Mouse (Mus musculus) midbrain, embryonic 15.5 days (tissue): ENCODE results near the gene Dhrs11. TPM values are rescaled to one million over a fixed set of nuclear protein-coding genes. Genes with fewer than 3 reads are reported as not detected.
"Not testable (repeated sequence)": the region's sequence is repeated elsewhere in the genome, so short reads cannot be mapped to it uniquely, and the experiment has no call there.

ENCODE experiments used
- ATAC-seq: fragments of 200-750 bp; cut with Nextera tagmentation; replicated peaks from 2 replicates; pipeline ENCODE4 v1.8.0; 2017; ENCODE audit warnings: moderate TSS enrichment
- H3K27ac ChIP-seq: fragments of 300-500 bp; sonication (generic); 2 replicates; pipeline ENCODE4 v1.5.1; 2015; ENCODE audit warnings: mild to moderate bottlenecking, inconsistent platforms
- H3K27me3 ChIP-seq: fragments of 300-500 bp; sonication (generic); replicated peaks from 2 replicates; pipeline ENCODE4 v1.6.1; 2015; ENCODE audit warnings: inconsistent platforms
- H3K36me3 ChIP-seq: fragments of 300-500 bp; sonication (generic); replicated peaks from 2 replicates; pipeline ENCODE4 v1.6.1; 2015; ENCODE audit warnings: inconsistent platforms
- H3K4me1 ChIP-seq: fragments of 300-500 bp; sonication (generic); 2 replicates; pipeline ENCODE4 v1.6.1; 2015; ENCODE audit warnings: inconsistent platforms
- H3K4me2 ChIP-seq: fragments of 300-500 bp; sonication (generic); 2 replicates; pipeline ENCODE4 v1.6.1; 2015; ENCODE audit warnings: inconsistent platforms, mild to moderate bottlenecking, moderate library complexity
- H3K4me3 ChIP-seq: fragments of 300-500 bp; sonication (generic); 2 replicates; pipeline ENCODE4 v1.5.1; 2015; ENCODE audit warnings: mild to moderate bottlenecking, inconsistent platforms
- H3K9ac ChIP-seq: fragments of 300-500 bp; sonication (generic); 2 replicates; pipeline ENCODE4 v1.6.1; 2015; ENCODE audit warnings: mild to moderate bottlenecking, inconsistent platforms
- H3K9me3 ChIP-seq: fragments of 300-500 bp; sonication (generic); 2 replicates; pipeline ENCODE4 v1.6.1; 2016; ENCODE audit warnings: inconsistent platforms
- WGBS: fragments of 180-500 bp; shearing (Covaris S2); methylation state at CpG from one replicate; pipeline ENCODE4 v1.1.7; 2015; ENCODE audit warnings: mixed read lengths; 5-methylcytosine and 5-hydroxymethylcytosine counted together
- polyA plus RNA-seq: library from polyadenylated mRNA; unstranded; fragments of >200 nt; fragmentation: Nextera tagmentation; extraction: Ambion mirVana; gene quantifications from 2 replicates; pipeline ENCODE4 v1.2.1, GENCODE M21; 2015

The Dhrs11 gene
- polyA plus RNA-seq: 6.6 and 8.7 TPM in 2 replicates

DNA sequence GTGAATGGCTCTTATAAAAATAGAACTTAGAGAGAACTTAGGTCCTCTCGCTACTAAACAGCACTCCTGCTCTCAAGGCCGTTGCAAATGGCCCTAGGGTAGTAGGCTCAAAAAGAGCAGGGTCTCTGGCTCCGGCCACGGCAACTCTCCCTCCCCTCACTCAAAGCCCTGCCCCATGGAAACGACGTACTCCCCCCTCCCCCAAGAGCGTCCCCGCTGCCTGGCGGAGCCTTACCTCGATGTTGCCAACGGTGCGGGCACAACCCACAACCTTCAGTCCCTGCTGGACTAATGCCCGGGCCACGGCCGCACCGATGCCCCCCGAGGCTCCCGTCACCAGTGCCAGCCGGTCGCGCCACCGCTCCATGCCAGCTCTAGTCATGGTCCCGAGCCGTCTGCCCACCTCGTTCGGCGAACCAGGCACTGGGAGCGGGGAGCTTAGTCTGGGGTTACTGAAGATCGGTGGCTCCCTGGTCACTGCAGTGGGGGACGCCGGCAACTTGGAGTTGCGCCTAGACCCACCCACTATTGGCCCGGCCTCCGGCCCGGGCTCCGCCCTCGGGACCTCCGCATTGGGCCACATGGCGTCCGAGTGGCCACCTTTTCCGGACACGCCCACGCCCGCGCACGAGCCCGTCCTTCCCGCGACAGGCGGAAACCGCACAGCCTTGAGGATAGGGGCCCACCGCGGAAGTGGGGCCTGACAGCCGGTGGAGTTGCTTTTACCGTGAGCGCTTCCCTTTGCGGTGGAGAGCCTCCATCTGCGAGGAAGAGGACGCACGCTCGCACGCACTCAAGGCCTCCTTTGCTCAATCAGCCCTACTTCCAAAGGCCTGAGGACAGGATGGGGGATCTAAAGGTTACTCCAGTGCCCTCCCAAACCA, at the start of gene Dhrs11:
Gene Dhrs11, minus strand, starts transcription at position 479 of the 884 bp plus-strand sequence.
- WGBS: under 1% methylated on average over 62 of the region's 62 CpGs
- Histone ChIP-seq H3K36me3 (peaks cover 24% of the 10 kb centered on the region; the same call in 1 of the 2 replicates), H3K9me3 (no peaks in the 10 kb centered on the region), H3K4me2 (peak within 1 kb of the TSS; percentile 97), H3K4me1 (peaks cover 17% of the 10 kb centered on the region), H3K27ac (peak within 1 kb of the TSS; percentile 57), H3K27me3 (no peaks in the 10 kb centered on the region), H3K4me3 (peak within 1 kb of the TSS; percentile 61), H3K9ac (peak within 1 kb of the TSS; percentile 60)
- ATAC-seq: peak; percentile 90

GRCm38 (mm10) chr11:84876020-84876419, 47.2 kb upstream of the Dhrs11 start:
- not testable (repeated sequence) for ATAC-seq, H3K27ac ChIP-seq, H3K9ac ChIP-seq, H3K27me3 ChIP-seq, H3K4me3 ChIP-seq, H3K9me3 ChIP-seq, H3K36me3 ChIP-seq, H3K4me2 ChIP-seq
- WGBS: 78% methylated on average over 1 of the region's 1 CpGs
- H3K4me1 ChIP-seq: peaks cover 20% of the 10 kb centered on the region

GRCm38 (mm10) chr11:84873042-84873833, 44.4 kb upstream of the Dhrs11 start:
- WGBS: 60% methylated on average over 1 of the region's 1 CpGs
- no peak overlapping the region for H3K9ac ChIP-seq
- H3K4me3 ChIP-seq: no peak overlapping the region

DNA sequence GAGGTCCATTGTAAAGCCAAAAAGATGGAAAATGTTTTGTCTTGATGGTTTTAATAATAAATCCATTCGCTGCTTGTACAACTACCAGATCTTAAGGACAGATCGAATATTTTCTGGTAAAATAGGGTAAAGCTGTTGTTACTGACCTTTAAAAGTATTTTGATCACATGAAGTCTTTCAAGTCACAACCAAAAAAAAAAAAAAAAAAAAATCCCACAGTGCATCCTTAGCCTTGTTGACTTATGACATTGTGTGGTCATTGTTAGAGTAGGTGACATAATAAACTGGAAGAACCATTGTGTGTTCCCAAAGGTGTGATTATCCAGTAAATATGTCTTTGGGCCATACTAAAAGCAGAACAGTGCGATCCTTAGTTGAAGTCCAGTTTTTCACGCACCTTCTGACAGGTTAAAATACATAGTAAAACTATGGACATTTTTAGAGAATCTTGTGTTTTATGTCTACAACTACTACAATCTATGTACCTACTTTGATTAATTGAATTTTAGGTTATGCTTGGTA, 42.8 kb upstream of the Dhrs11 start:
- H3K27me3 ChIP-seq: no peaks in the 10 kb centered on the region
- H3K4me3 ChIP-seq: peak overlapping the region; percentile 75
- peak overlapping the region; percentile 93 for H3K9ac ChIP-seq
- H3K4me1 ChIP-seq: peaks cover 25% of the 10 kb centered on the region
- peak overlapping the region; percentile 100 for H3K27ac ChIP-seq
- no peaks in the 10 kb centered on the region for H3K9me3 ChIP-seq
- no peak for ATAC-seq
- 75% methylated on average over 4 of the region's 4 CpGs for WGBS
- no peaks in the 10 kb centered on the region for H3K36me3 ChIP-seq
- peak overlapping the region; percentile 57 for H3K4me2 ChIP-seq

More at GRCm38 (mm10) chr11:84873042-84873833, 44.4 kb upstream of the Dhrs11 start:
- Histone ChIP-seq H3K27ac (no peak overlapping the region), H3K4me1 (peaks cover 15% of the 10 kb centered on the region), H3K36me3 (no peaks in the 10 kb centered on the region), H3K4me2 (no peak overlapping the region), H3K9me3 (no peaks in the 10 kb centered on the region), H3K27me3 (no peaks in the 10 kb centered on the region)
- no peak for ATAC-seq

- Histone ChIP-seq H3K27ac (peak overlapping the region; percentile 100), H3K36me3 (no peaks in the 10 kb centered on the region), H3K9me3 (no peaks in the 10 kb centered on the region), H3K4me2 (peak overlapping the region; percentile 57), H3K27me3 (no peaks in the 10 kb centered on the region), H3K9ac (peak overlapping the region; percentile 93), H3K4me3 (peak overlapping the region; percentile 75), H3K4me1 (peaks cover 28% of the 10 kb centered on the region)
- ATAC-seq: peak; percentile 51
- under 1% methylated on average over 10 of the region's 10 CpGs for WGBS
These were observed 42.3 kb upstream of the Dhrs11 start for GRCm38 (mm10) chr11:84871046-84871445.

DNA sequence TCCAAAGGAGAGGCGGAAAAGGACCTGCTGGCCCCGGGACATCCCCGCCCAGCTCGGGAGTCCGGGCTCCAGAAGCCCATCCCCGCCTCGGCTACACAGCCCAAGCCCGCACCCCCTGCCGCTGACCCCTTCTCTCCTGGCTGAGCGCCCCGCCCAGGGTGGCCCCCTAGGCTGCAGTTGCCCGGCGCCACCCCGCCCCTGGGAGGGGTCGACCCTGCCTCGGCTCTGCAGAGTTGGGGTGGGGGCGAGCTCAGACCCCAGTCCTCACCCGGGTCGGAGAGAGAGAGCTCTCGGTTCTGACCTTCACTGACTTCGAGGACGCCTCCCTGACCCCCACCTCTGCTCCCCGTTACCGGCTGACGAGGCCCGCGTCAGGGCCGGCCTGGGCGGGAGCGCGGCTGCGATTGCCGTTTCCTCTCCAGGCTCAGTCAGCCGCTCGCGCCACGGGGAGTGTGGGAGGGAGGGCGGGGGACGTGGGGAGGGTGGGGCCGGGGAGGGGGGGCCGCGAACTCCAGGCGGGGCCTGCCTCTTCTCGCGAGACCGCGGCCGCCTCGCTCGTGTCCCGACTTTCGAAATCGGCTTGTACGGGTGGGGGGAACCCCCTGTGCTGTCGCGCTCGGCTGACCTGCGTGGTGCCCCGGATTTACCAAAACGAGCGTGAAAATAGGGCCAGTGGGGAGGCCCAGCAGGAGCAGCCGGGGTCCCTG, 41.7 kb upstream of the Dhrs11 start, which contains the start of gene Ggnbp2:
Gene Ggnbp2, minus strand, starts transcription at position 481 of the 707 bp plus-strand sequence.
- peak; percentile 88 for ATAC-seq
- peak within 1 kb of the TSS; percentile 94 for H3K9ac ChIP-seq
- H3K4me1 ChIP-seq: peaks cover 30% of the 10 kb centered on the region
- peak within 1 kb of the TSS; percentile 100 for H3K27ac ChIP-seq
- H3K4me2 ChIP-seq: peak within 1 kb of the TSS; percentile 80
- peak within 1 kb of the TSS; percentile 75 for H3K4me3 ChIP-seq
- no peaks in the 10 kb centered on the region for H3K9me3 ChIP-seq
- WGBS: under 1% methylated on average over 52 of the region's 62 CpGs
- H3K27me3 ChIP-seq: no peaks in the 10 kb centered on the region
- H3K36me3 ChIP-seq: no peaks in the 10 kb centered on the region

DNA sequence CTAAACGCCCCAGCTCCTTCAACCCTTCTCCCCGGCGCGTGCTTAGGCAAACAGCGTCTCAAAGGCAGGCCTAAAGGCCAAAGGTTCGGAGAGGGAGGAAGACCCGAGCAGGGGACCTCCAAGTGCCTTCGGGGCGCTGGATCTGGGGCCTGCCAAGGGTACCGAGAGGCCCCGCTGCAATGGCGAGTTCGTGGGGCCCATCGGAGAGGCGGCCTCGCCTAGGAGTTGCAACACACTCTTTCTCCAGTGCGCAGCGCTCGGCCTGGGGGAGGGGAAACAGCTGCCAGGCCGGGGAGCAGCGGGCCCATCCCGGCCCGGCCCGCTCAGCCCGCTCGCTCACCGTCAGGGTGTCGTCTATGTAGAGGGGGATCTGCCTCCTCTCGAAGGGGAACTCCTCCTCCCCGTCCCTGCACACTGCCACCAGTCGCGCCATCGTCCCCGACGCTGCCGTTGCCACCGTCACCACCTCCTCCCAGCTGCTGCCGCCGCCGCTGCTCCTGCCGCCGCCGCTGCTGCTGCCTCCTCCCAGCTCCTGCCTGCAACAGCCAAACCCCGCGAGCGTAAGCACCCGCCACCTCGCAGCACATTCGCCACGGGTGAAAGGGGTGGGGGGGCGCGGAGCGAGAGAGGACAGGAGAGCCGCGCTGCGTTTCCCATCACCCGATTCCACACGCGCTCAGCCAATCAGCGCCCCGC, 40.9 kb upstream of the Dhrs11 start:
- H3K27ac ChIP-seq: peak overlapping the region; percentile 100
- WGBS: under 1% methylated on average over 60 of the region's 61 CpGs
- peak overlapping the region; percentile 94 for H3K9ac ChIP-seq
- H3K36me3 ChIP-seq: no peaks in the 10 kb centered on the region
- peak; percentile 89 for ATAC-seq
- peak overlapping the region; percentile 75 for H3K4me3 ChIP-seq
- peaks cover 31% of the 10 kb centered on the region for H3K4me1 ChIP-seq
- peak overlapping the region; percentile 80 for H3K4me2 ChIP-seq
- no peaks in the 10 kb centered on the region for H3K9me3 ChIP-seq
- H3K27me3 ChIP-seq: no peaks in the 10 kb centered on the region

DNA sequence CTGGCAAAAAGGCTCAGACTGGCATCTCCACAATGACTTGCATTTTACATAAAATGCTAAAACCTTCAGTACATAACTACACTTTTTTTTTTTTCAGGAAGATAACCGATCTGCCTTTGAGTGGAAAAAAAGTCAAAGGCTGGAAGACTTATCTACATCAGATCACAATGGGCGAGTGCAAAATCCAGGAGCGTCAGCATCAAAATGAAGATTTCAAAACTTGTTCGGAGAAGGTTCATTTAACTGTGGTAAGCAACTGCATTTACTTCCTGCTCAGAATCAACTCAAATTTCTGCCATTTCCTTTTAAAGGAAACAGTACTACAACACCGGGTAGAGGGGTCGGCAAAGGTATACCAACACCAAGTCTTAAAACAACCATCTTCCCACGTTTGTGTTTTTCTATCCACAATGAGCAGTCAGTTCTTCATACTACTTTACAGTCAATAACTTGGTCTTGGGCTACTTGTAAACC, 40.0 kb upstream of the Dhrs11 start:
- peak overlapping the region; percentile 80 for H3K4me2 ChIP-seq
- no peaks in the 10 kb centered on the region for H3K27me3 ChIP-seq
- peak overlapping the region; percentile 75 for H3K4me3 ChIP-seq
- peaks cover 31% of the 10 kb centered on the region for H3K4me1 ChIP-seq
- no peaks in the 10 kb centered on the region for H3K9me3 ChIP-seq
- peak overlapping the region; percentile 100 for H3K27ac ChIP-seq
- no peaks in the 10 kb centered on the region for H3K36me3 ChIP-seq
- no peak for ATAC-seq
- H3K9ac ChIP-seq: peak overlapping the region; percentile 94
- WGBS: 22% methylated on average over 7 of the region's 7 CpGs

DNA sequence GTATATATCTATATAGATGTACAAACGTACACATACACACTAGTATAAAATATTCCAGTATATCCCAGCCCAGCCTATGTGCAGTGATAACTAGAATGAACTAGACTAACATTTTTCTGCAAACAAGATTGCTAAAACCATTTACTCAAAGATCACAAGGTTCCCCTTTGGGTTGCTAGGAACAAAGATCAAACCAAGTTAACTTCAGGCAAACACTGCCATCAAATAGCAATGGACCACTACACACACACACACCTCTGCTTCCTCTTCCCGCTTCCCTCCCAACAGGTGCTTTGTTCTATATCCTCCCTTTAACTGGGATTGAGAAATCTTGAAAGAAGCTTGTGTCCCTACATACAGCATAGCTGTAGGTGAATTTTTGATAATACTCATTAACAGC, 38.8 kb upstream of the Dhrs11 start:
- no peak overlapping the region for H3K4me3 ChIP-seq
- no peak overlapping the region for H3K9ac ChIP-seq
- no peak for ATAC-seq
- H3K27me3 ChIP-seq: no peaks in the 10 kb centered on the region
- H3K9me3 ChIP-seq: no peaks in the 10 kb centered on the region
- H3K36me3 ChIP-seq: no peaks in the 10 kb centered on the region
- 91% methylated on average over 2 of the region's 2 CpGs for WGBS
- H3K4me1 ChIP-seq: peaks cover 31% of the 10 kb centered on the region
- no peak overlapping the region; the same call in 1 of the 2 replicates for H3K4me2 ChIP-seq
- H3K27ac ChIP-seq: no peak overlapping the region

- no peak for ATAC-seq
- 86% methylated on average over 2 of the region's 2 CpGs for WGBS
These were observed 36.5 kb upstream of the Dhrs11 start for GRCm38 (mm10) chr11:84865268-84865667.

GRCm38 (mm10) chr11:84855285-84855684, 26.5 kb upstream of the Dhrs11 start:
- H3K9me3 ChIP-seq: no peaks in the 10 kb centered on the region
- H3K9ac ChIP-seq: no peak overlapping the region
- no peak overlapping the region for H3K4me3 ChIP-seq
- ATAC-seq: no peak
- no peaks in the 10 kb centered on the region for H3K4me1 ChIP-seq
- WGBS: 95% methylated on average over 6 of the region's 6 CpGs
- no peaks in the 10 kb centered on the region for H3K27me3 ChIP-seq
- peaks cover 27% of the 10 kb centered on the region for H3K36me3 ChIP-seq
- no peak overlapping the region for H3K27ac ChIP-seq
- H3K4me2 ChIP-seq: no peak overlapping the region

More at GRCm38 (mm10) chr11:84865268-84865667, 36.5 kb upstream of the Dhrs11 start:
- Histone ChIP-seq H3K4me2 (no peak overlapping the region), H3K27me3 (no peaks in the 10 kb centered on the region), H3K9ac (no peak overlapping the region), H3K27ac (no peak overlapping the region), H3K9me3 (no peaks in the 10 kb centered on the region), H3K36me3 (0 out of 2 replicates have a peak, but pooled peaks cover 3% of the 10 kb centered on the region), H3K4me3 (no peak overlapping the region), H3K4me1 (peaks cover 25% of the 10 kb centered on the region)
